ENCODE assay signal across 28 mouse cellular contexts in the genomic region with DNA sequence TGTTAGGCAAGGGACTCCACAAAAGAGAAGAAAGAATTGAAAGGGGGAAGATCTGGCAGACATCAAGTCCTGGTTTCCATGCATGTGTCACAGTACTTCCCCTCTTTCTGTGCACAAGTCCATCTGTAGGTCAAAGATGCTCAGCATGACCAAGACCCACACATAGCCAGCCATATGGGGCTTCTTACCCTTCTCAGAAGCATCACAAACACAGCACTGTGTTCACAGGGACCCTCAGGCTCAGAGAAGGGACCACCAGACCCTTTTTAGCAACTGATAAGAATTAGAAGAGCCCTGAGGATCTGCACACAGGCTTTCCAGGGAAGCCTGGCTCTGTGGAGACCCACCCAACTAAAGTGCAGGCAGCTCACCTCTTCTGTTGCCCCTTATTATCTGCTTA. TPM values are rescaled to one million over a fixed set of nuclear protein-coding genes. Genes with fewer than 3 reads are reported as not detected.
"Had no signal": no experiment of that assay in that cellular context is flagged by ENCODE, and none has a peak within 500 bp of the region (broad histone marks: within the 10 kb centered on the region; RNA-seq: fewer than 3 reads in every experiment).

No protein-coding gene starts in this region.

- H3K4me3 ChIP-seq: midbrain, embryonic 10.5 days; midbrain, embryonic 12.5 days; myocyte; neural tube, embryonic 13.5 days; neural tube, embryonic 15.5 days had no signal

- DNase-seq: lung, adult 18-20 months; lung, embryonic 14.5 days; lung, postnatal 10 days; lung, postnatal 4 days; midbrain, embryonic 14.5 days; retina, postnatal 1 day; right cerebral cortex, adult 18-20 months; right cerebral cortex, postnatal 25 days; right cerebral cortex, postnatal 4 days; spleen, adult 18-20 months; thymus, adult 18-20 months; thymus, postnatal 14 days; thymus, postnatal 36 days had no signal

- H3K36me3 ChIP-seq: midbrain, embryonic 10.5 days; midbrain, embryonic 12.5 days; neural tube, embryonic 13.5 days; neural tube, embryonic 15.5 days had no signal

- H3K4me2 ChIP-seq: lung, embryonic 14.5 days; midbrain, embryonic 12.5 days; neural tube, embryonic 13.5 days; neural tube, embryonic 15.5 days had no signal

- H3K27me3 ChIP-seq: midbrain, embryonic 12.5 days; neural tube, embryonic 13.5 days; neural tube, embryonic 15.5 days had no signal

- H3K27ac ChIP-seq: midbrain, embryonic 10.5 days; midbrain, embryonic 12.5 days; neural tube, embryonic 13.5 days; neural tube, embryonic 15.5 days had no signal

- ATAC-seq: midbrain, embryonic 16.5 days had no signal

- H3K4me1 ChIP-seq: midbrain, embryonic 10.5 days; midbrain, embryonic 12.5 days; neural tube, embryonic 13.5 days; neural tube, embryonic 15.5 days had no signal

- H3K9ac ChIP-seq: lung, embryonic 14.5 days; midbrain, embryonic 12.5 days; neural tube, embryonic 13.5 days; neural tube, embryonic 15.5 days had no signal

- H3K9me3 ChIP-seq: midbrain, embryonic 10.5 days; midbrain, embryonic 12.5 days; neural tube, embryonic 13.5 days; neural tube, embryonic 15.5 days had no signal

RNA-seq across cellular contexts. Expression of a gene that starts 14.9 kb away (rescaled TPM):
- total RNA-seq: megakaryocyte, adult 5-6 weeks; megakaryocyte-erythroid progenitor cell, adult 5-6 weeks had no signal
- polyA plus RNA-seq: liver, embryonic 16.5 days; lung, embryonic 14.5 days; lung, embryonic 16.5 days; midbrain, embryonic 10.5 days; midbrain, embryonic 12.5 days; midbrain, embryonic 14.5 days; midbrain, embryonic 16.5 days; neural tube, embryonic 11.5 days; neural tube, embryonic 13.5 days; neural tube, embryonic 15.5 days; small intestine, adult 2 months; stomach, embryonic 14.5 days; stomach, embryonic 16.5 days; thymus, postnatal 0 days had no signal

RNA-seq across cellular contexts. Expression of a gene that starts 16.5 kb away (rescaled TPM):
- total RNA-seq: megakaryocyte, adult 5-6 weeks; megakaryocyte-erythroid progenitor cell, adult 5-6 weeks had no signal
- polyA plus RNA-seq: liver, embryonic 16.5 days; lung, embryonic 14.5 days; lung, embryonic 16.5 days; midbrain, embryonic 10.5 days; midbrain, embryonic 12.5 days; midbrain, embryonic 14.5 days; midbrain, embryonic 16.5 days; neural tube, embryonic 11.5 days; neural tube, embryonic 13.5 days; neural tube, embryonic 15.5 days; small intestine, adult 2 months; stomach, embryonic 14.5 days; stomach, embryonic 16.5 days; thymus, postnatal 0 days had no signal

RNA-seq across cellular contexts. Expression of a gene that starts 21.5 kb away (rescaled TPM):
- total RNA-seq: megakaryocyte, adult 5-6 weeks; megakaryocyte-erythroid progenitor cell, adult 5-6 weeks had no signal
- polyA plus RNA-seq: liver, embryonic 16.5 days; lung, embryonic 16.5 days; myocyte; small intestine, adult 2 months; thymus, postnatal 0 days had no signal

RNA-seq across cellular contexts. Expression of a gene that starts 46.3 kb away (rescaled TPM):
- total RNA-seq: megakaryocyte, adult 5-6 weeks; megakaryocyte-erythroid progenitor cell, adult 5-6 weeks had no signal
- polyA plus RNA-seq: lung, embryonic 14.5 days; lung, embryonic 16.5 days; midbrain, embryonic 14.5 days; neural tube, embryonic 11.5 days; neural tube, embryonic 13.5 days; neural tube, embryonic 15.5 days; small intestine, adult 2 months; stomach, embryonic 14.5 days; stomach, embryonic 16.5 days; thymus, postnatal 0 days had no signal

RNA-seq across cellular contexts. Expression of a gene that starts 52.4 kb away (rescaled TPM):
- total RNA-seq: megakaryocyte, adult 5-6 weeks; megakaryocyte-erythroid progenitor cell, adult 5-6 weeks had no signal
- polyA plus RNA-seq: liver, embryonic 16.5 days; lung, embryonic 14.5 days; lung, embryonic 16.5 days; midbrain, embryonic 10.5 days; midbrain, embryonic 12.5 days; midbrain, embryonic 14.5 days; midbrain, embryonic 16.5 days; neural tube, embryonic 11.5 days; neural tube, embryonic 13.5 days; neural tube, embryonic 15.5 days; small intestine, adult 2 months; stomach, embryonic 14.5 days; stomach, embryonic 16.5 days; thymus, postnatal 0 days had no signal
